ENCODE assay signal across 12 mouse cellular contexts in genomic region chr7:141948045-141948444, GRCm38 (mm10). TPM values are rescaled to one million over a fixed set of nuclear protein-coding genes. Genes with fewer than 3 reads are reported as not detected.
DNase-seq lines count a peak whose midpoint lies in the region; ATAC-seq and TF ChIP-seq lines count a peak whose summit lies in the region.
"Had no signal": no experiment of that assay in that cellular context is flagged by ENCODE, and none has a peak within 500 bp of the region (broad histone marks: within the 10 kb centered on the region; RNA-seq: fewer than 3 reads in every experiment).

No protein-coding gene starts in this region.

- H3K79me2 ChIP-seq in liver, adult 2 months (ENCODE audit: control insufficient read depth, insufficient read depth, low read length), result no peaks in the 10 kb centered on the region

- peaks cover 30% of the 10 kb centered on the region for H3K27me3 ChIP-seq in liver, adult 2 months (ENCODE audit: control insufficient read depth, insufficient read depth, low read length)
- H3K27me3 ChIP-seq in liver, embryonic 11.5 days (replicated peaks; ENCODE audit: control insufficient read depth, insufficient read depth, low read length), result peaks cover 76% of the 10 kb centered on the region
- no peaks in the 10 kb centered on the region for H3K27me3 ChIP-seq in neural tube, embryonic 13.5 days

- DNase-seq in embryo, embryonic 10.5 days (ENCODE audit: low spot score), result peak; percentile 22
- DNase-seq in embryo, embryonic 11 days, result no peak
- DNase-seq in liver, adult 2 months (ENCODE audit: extremely low read depth, low read depth, low spot score), result no peak
- DNase-seq in liver, embryonic 11.5 days (ENCODE audit: low spot score), result no peak
- DNase-seq in spleen, postnatal 4 days (ENCODE audit: low spot score in 2 of 2), result no peak
- DNase-seq in ovary, postnatal 10 days (ENCODE audit: low spot score), result no peak
- DNase-seq: adrenal gland, postnatal 14 days; thymus, postnatal 25 days had no signal

- H3K4me1 ChIP-seq in liver, adult 2 months (ENCODE audit: control insufficient read depth, insufficient read depth, low read length), result no peaks in the 10 kb centered on the region
- peaks cover 4% of the 10 kb centered on the region; the same call in 1 of the 2 replicates for H3K4me1 ChIP-seq in liver, embryonic 11.5 days (replicated peaks; ENCODE audit: control insufficient read depth, insufficient read depth, low read length)
- peaks cover 9% of the 10 kb centered on the region for H3K4me1 ChIP-seq in cortical plate, adult 2 months (ENCODE audit: control insufficient read depth, insufficient read depth, low read length)
- H3K4me1 ChIP-seq in neural tube, embryonic 13.5 days (replicated peaks), result peaks cover 79% of the 10 kb centered on the region

- H3K4me2 ChIP-seq in liver, embryonic 11.5 days, result no peak overlapping the region
- H3K4me2 ChIP-seq in neural tube, embryonic 13.5 days, result peak overlapping the region; percentile 97

- no peak for ATAC-seq in liver, embryonic 11.5 days (replicated peaks; ENCODE audit: low FRiP score)
- ATAC-seq in neural tube, embryonic 13.5 days (ENCODE audit: low read depth), result no peak
- ATAC-seq: inflammation-experienced regulatory T-cells, adult 6 months had no signal

- 64% methylated on average over 1 of the region's 1 CpGs for WGBS in liver, adult 2 months
- WGBS in liver, embryonic 11.5 days, result 58% methylated on average over 1 of the region's 1 CpGs
- 73% methylated on average over 1 of the region's 1 CpGs for WGBS in neural tube, embryonic 13.5 days

- no peak overlapping the region for H3K4me3 ChIP-seq in liver, adult 2 months (ENCODE audit: insufficient read depth, low read depth, low read length)
- no peak overlapping the region for H3K4me3 ChIP-seq in liver, embryonic 11.5 days (ENCODE audit: low read depth, low read length)
- H3K4me3 ChIP-seq in cortical plate, adult 2 months (ENCODE audit: insufficient read depth, low read length), result 0 out of 2 replicates have a peak overlapping the region, but pooled peaks have one; percentile 50
- peak overlapping the region; percentile 91 for H3K4me3 ChIP-seq in neural tube, embryonic 13.5 days

- no peak overlapping the region for H3K27ac ChIP-seq in liver, adult 2 months (replicated peaks; ENCODE audit: insufficient read depth, low read depth, low read length)
- H3K27ac ChIP-seq in liver, embryonic 11.5 days (ENCODE audit: low read depth, low read length), result no peak overlapping the region
- no peak overlapping the region for H3K27ac ChIP-seq in cortical plate, adult 2 months (ENCODE audit: insufficient read depth, low read length)
- no peak overlapping the region for H3K27ac ChIP-seq in neural tube, embryonic 13.5 days (replicated peaks)

- H3K9me3 ChIP-seq in liver, embryonic 11.5 days (ENCODE audit: control insufficient read depth, low read length), result no peaks in the 10 kb centered on the region
- no peaks in the 10 kb centered on the region for H3K9me3 ChIP-seq in neural tube, embryonic 13.5 days

- TF ChIP-seq POLR2A in liver, adult 2 months (IDR thresholded peaks at IDR 0.05; ENCODE audit: extremely low read depth, insufficient read depth, low read length), result no peak
- TF ChIP-seq POLR2A in cortical plate, adult 2 months (IDR thresholded peaks at IDR 0.05; ENCODE audit: extremely low read depth, insufficient read depth, low read length), result no peak

- H3K36me3 ChIP-seq in liver, adult 2 months (ENCODE audit: control insufficient read depth, insufficient read depth, low read length), result no peaks in the 10 kb centered on the region
- no peaks in the 10 kb centered on the region for H3K36me3 ChIP-seq in liver, embryonic 11.5 days (ENCODE audit: control insufficient read depth, insufficient read depth, low read length)
- H3K36me3 ChIP-seq in neural tube, embryonic 13.5 days, result peaks cover 5% of the 10 kb centered on the region

- no peak overlapping the region for H3K9ac ChIP-seq in liver, adult 2 months (ENCODE audit: low read depth, low read length)
- H3K9ac ChIP-seq in liver, embryonic 11.5 days (ENCODE audit: low read depth, low read length), result no peak overlapping the region
- no peak overlapping the region for H3K9ac ChIP-seq in neural tube, embryonic 13.5 days

- TF ChIP-seq CTCF in liver, adult 2 months (IDR thresholded peaks at IDR 0.05; ENCODE audit: low read depth, low read length), result 0 out of 2 replicates have a peak, but pooled peaks have one; percentile 14
- peak; percentile 35 for TF ChIP-seq CTCF in cortical plate, adult 2 months (IDR thresholded peaks at IDR 0.05; ENCODE audit: extremely low read depth, insufficient read depth, low read length)

RNA-seq across cellular contexts. Expression of gene Brsk2, which starts 1.5 kb away (rescaled TPM):
- total RNA-seq in liver, adult 2 months (2014; rRNA removed), result 0.07 and 0.09 TPM in 2 replicates
- polyA plus RNA-seq in liver, adult 2 months (2012; rRNA removed), result not detected in 2 replicates
- 0.34 and 0.61 TPM in 2 replicates for polyA plus RNA-seq in liver, embryonic 11.5 days (2014; fragmentation: Nextera tagmentation; extraction: Ambion mirVana)
- polyA plus RNA-seq in cortical plate, adult 2 months (2012; rRNA removed), result 179 and 188 TPM in 2 replicates
- 20.1 and 20.6 TPM in 2 replicates for polyA plus RNA-seq in neural tube, embryonic 13.5 days (2015; fragmentation: Nextera tagmentation; extraction: Ambion mirVana)
- total RNA-seq: common myeloid progenitor, adult 5-6 weeks had no signal

RNA-seq across cellular contexts. Expression of gene Tollip, which starts 29.7 kb away (rescaled TPM):
- 25.9 and 32.3 TPM in 2 replicates for total RNA-seq in liver, adult 2 months (2014; rRNA removed)
- 48.2 and 51.6 TPM in 2 replicates for polyA plus RNA-seq in liver, adult 2 months (2012; rRNA removed)
- polyA plus RNA-seq in liver, embryonic 11.5 days (2014; fragmentation: Nextera tagmentation; extraction: Ambion mirVana), result 37.7 and 41.9 TPM in 2 replicates
- polyA plus RNA-seq in cortical plate, adult 2 months (2012; rRNA removed), result 121 and 122 TPM in 2 replicates
- polyA plus RNA-seq in neural tube, embryonic 13.5 days (2015; fragmentation: Nextera tagmentation; extraction: Ambion mirVana), result 66.8 and 68.9 TPM in 2 replicates

Comparison
In these comparisons a context has a peak if more than half of its experiments do, and no peak if none do; other contexts are left out.
1. H3K4me3 ChIP-seq: peak in cortical plate, adult 2 months (single experiment) and neural tube, embryonic 13.5 days (single experiment); none in liver, adult 2 months (single experiment) and liver, embryonic 11.5 days (single experiment).
2. RNA of gene Brsk2, which starts 1.5 kb away (polyA plus RNA-seq): 179 to 188 TPM in cortical plate, adult 2 months and 20.1 to 20.6 TPM in neural tube, embryonic 13.5 days; 0.34 to 0.61 TPM in liver, embryonic 11.5 days and not detected in liver, adult 2 months; every median in the first group is over 10 times any median in the second.